Mouse (Mus musculus) midbrain, embryonic 11.5 days (tissue): ENCODE results near the gene Mocs2. TPM values are rescaled to one million over a fixed set of nuclear protein-coding genes. Genes with fewer than 3 reads are reported as not detected.

Experiments used
- ATAC-seq: fragments of 200-750 bp; cut with Nextera tagmentation; 2 replicates; pipeline ENCODE4 v1.8.0; 2017; ENCODE audit warnings: moderate TSS enrichment, moderate library complexity; ENCODE audit not compliant: low FRiP score
- DNase-seq: peaks from one replicate; pipeline ENCODE4 v3.0.0; 2015; ENCODE audit warnings: low spot score; ENCODE audit errors: missing footprints
- H3K27ac ChIP-seq: fragments of 300-500 bp; sonication (generic); 2 replicates; pipeline ENCODE4 v1.5.1; 2014; ENCODE audit warnings: low read depth, low read length
- H3K27me3 ChIP-seq: fragments of 300-500 bp; sonication (generic); 2 replicates; pipeline ENCODE4 v1.6.1; 2014; ENCODE audit warnings: mild to moderate bottlenecking, low read length, moderate library complexity, mixed read lengths; ENCODE audit not compliant: control insufficient read depth, insufficient read depth
- H3K36me3 ChIP-seq: fragments of 300-500 bp; sonication (generic); 2 replicates; pipeline ENCODE4 v1.6.1; 2014; ENCODE audit warnings: mild to moderate bottlenecking, low read length, moderate library complexity, mixed read lengths; ENCODE audit not compliant: control insufficient read depth, insufficient read depth
- H3K4me1 ChIP-seq: fragments of 300-500 bp; sonication (generic); 2 replicates; pipeline ENCODE4 v1.6.1; 2014; ENCODE audit warnings: low read length; ENCODE audit not compliant: control insufficient read depth, insufficient read depth
- H3K4me2 ChIP-seq: fragments of 300-500 bp; sonication (generic); 2 replicates; pipeline ENCODE4 v1.6.1; 2014; ENCODE audit warnings: mild to moderate bottlenecking, moderate library complexity
- H3K4me3 ChIP-seq: fragments of 300-500 bp; sonication (generic); 2 replicates; pipeline ENCODE4 v1.5.1; 2014; ENCODE audit warnings: low read depth, low read length
- H3K9ac ChIP-seq: fragments of 300-500 bp; sonication (generic); 2 replicates; pipeline ENCODE4 v1.6.1; 2014; ENCODE audit warnings: low read length
- H3K9me3 ChIP-seq: fragments of 300-500 bp; sonication (generic); 2 replicates; pipeline ENCODE4 v1.6.1; 2016; ENCODE audit warnings: low read length; ENCODE audit not compliant: control insufficient read depth
- WGBS: fragments of 180-500 bp; shearing (Covaris S2); extraction: QIAGEN DNeasy Blood & Tissue Kit; methylation state at CpG from one replicate; pipeline ENCODE4 v1.1.7; 2014; 5-methylcytosine and 5-hydroxymethylcytosine counted together
- polyA plus RNA-seq: library from polyadenylated mRNA; unstranded; fragments of >200 nt; fragmentation: Nextera tagmentation; extraction: Ambion mirVana; gene quantifications from 2 replicates; pipeline ENCODE4 v1.2.1, GENCODE M21; 2014

Mocs2 gene
- polyA plus RNA-seq, 1 experiment from 2014 or later, result 85.3 TPM

DNA sequence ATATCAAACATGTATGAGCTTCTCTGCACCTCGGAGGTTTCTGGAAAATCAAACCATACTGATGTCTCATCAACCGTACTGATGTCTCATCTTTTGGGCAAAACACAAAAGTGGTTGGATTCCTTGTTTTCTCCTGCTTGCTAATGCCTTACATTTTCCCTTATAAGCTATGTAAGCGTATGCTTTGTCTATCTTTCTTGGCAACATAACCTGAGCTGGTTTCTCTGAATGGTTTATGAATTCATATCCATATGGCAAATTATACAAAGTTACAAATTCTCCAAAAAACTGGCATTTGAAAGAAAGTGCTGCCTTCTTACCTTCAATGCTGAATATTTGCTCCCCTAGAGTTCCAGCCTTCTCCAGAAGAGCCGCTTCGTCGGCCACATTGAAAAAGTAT, 56.7 kb downstream of the Mocs2 start:
- Histone ChIP-seq H3K4me1 (no peaks in the 10 kb centered on the region), H3K36me3 (no peaks in the 10 kb centered on the region), H3K4me2 (no peak overlapping the region), H3K27ac (no peak overlapping the region), H3K9ac (no peak overlapping the region), H3K9me3 (no peaks in the 10 kb centered on the region), H3K4me3 (no peak overlapping the region), H3K27me3 (no peaks in the 10 kb centered on the region)
- DNase-seq, result no peak
- WGBS, result 90% methylated on average over 6 of the region's 6 CpGs
- no peak for ATAC-seq

DNA sequence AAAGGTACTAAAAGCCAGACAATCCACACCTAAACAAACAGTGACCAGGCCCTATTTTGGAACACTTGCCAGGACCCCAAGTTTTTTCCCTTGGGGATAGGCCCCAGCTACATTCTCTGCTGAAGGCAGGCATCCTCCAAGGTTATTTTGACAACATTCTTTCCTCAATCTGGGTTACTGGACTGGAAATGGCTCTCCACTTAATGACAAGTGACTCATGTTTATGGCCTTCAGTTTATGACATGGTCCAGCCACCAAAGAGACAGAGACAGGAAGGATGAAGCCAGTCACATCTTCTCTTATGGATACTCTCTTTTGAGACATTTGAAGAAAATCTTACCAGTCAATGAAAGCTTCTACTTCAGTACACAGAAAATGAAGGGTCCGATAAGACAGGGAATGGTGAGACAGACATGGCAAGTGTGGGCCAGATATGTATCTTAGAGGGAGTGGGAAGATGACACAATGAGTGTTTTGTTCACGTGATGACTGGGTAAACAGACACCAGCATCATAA, 58.0 kb downstream of the Mocs2 start:
- Histone ChIP-seq H3K36me3 (no peaks in the 10 kb centered on the region), H3K27ac (no peak overlapping the region), H3K27me3 (no peaks in the 10 kb centered on the region), H3K9me3 (no peaks in the 10 kb centered on the region), H3K4me3 (no peak overlapping the region), H3K4me2 (no peak overlapping the region), H3K4me1 (no peaks in the 10 kb centered on the region), H3K9ac (no peak overlapping the region)
- WGBS, result 84% methylated on average over 2 of the region's 2 CpGs
- ATAC-seq (no peak), DNase-seq (no peak)

DNA sequence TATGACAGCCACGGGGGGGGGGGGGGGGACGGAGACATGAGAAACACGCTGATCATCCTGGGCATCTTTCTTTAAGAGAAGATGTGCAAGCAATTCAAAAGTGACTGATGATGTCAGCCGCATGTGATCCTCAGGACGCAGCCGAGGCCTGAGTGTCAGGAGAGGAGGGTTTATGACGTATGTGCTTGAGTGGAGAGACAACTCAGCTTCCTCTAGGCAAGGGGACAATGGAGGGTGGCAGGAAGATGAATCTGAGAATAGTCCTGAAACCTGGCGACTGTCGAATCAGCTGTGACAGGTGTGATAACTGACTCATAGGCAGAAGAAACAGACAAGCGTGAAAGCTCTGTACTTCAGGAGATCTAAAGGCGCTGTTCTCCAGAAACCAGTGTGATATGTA, 60.6 kb downstream of the Mocs2 start:
- Histone ChIP-seq H3K4me1 (no peaks in the 10 kb centered on the region), H3K4me3 (no peak overlapping the region), H3K4me2 (no peak overlapping the region), H3K9me3 (no peaks in the 10 kb centered on the region), H3K9ac (no peak overlapping the region), H3K36me3 (no peaks in the 10 kb centered on the region), H3K27ac (no peak overlapping the region), H3K27me3 (no peaks in the 10 kb centered on the region)
- ATAC-seq, result no peak
- 87% methylated on average over 11 of the region's 11 CpGs for WGBS
- no peak for DNase-seq

Other genes starting within 250 kb of the Mocs2 start
- gene Itga2, start 113.9 kb downstream of the Mocs2 start, polyA plus RNA-seq, result 0.86 and 1.0 TPM in 2 replicates